Mouse (Mus musculus): Measurements from ENCODE around the gene Rsph6a.

Rsph6a gene

GRCm38 (mm10) chr7:19054047-19054776 is at the start of gene Rsph6a:
Gene Rsph6a (plus strand): TSS chr7:19054690.
- peak; percentile 73 to 87 for DNase-seq

- peak; percentile 41 to 47 for DNase-seq
Measured at GRCm38 (mm10) chr7:19005417-19006121, 48.9 kb upstream of the Rsph6a start.

GRCm38 (mm10) chr7:19006476-19006875 is 48.0 kb upstream of the Rsph6a start:
- DNase-seq, result peak; percentile 90 to 92

- DNase-seq, result no peak
Measured at GRCm38 (mm10) chr7:19007026-19007977, 47.2 kb upstream of the Rsph6a start.

DNA sequence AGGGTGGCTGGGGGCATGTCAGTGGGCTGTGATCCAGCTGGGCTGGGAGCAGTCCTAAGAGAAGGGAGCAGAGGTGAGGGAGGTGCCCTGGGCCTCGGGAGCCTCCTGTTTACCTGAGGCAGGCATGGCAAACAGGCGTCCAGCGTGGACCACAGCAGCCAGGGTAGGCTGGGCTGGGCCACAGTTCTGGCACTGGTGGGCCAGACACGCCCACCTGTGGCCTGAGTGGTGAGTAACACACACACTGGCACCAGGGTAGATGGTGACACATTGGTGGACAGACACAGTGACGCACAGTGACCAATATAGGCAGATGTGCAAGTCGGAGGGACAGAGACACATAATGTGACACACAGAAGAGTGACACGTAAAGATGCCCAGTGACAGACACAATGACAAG is 43.9 kb upstream of the Rsph6a start:
- DNase-seq, result no peak

DNA sequence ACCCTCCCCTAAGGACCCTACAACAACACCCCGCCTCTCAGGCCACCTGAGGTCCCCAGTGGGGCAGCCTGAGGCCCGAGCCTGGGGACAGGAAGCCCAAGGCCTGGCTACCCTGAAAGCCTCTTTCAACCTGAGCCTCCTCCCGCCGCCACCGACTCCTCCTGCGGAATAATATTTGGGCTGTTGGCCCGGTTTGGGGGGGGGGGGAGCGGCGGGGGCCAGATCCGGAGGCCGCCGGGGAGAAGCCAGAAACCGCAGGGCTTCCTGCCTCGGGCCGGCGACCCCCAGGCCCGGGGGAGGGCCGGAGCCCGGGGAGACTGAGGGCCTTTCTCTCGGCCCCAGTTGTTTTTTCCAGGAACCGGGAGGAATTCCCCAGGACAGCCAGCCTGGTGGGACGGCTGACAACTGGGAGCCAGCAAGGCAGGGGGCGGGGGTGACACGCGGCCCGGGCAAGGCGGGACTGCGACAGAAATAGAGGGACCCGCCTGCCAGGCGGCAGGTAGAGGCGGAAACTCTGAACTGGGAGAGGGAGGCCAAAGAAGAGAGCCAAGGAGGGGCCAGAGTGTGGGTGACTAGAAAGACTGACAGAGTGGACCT is 42.4 kb upstream of the Rsph6a start:
- DNase-seq, result no peak

DNA sequence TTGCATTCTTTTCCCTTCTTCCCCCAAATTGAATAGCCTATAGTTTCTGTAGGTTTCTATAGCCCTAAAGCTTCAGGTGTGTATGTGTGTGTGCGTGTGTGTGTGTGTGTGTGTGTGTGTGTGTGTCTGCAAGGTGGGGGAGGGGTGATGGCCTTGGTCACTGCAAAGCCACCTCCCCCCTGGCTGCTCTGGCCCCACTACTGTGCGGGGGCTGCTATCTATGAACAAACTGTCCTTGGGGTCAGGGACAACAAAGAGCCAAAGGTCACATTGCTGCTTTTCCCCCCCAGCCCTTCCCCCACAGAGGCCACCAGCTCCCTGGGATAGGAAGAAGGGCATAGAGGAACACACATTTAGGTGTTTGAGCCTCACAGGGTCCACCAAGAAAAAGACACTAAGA is 41.6 kb upstream of the Rsph6a start:
- DNase-seq, result no peak

DNA sequence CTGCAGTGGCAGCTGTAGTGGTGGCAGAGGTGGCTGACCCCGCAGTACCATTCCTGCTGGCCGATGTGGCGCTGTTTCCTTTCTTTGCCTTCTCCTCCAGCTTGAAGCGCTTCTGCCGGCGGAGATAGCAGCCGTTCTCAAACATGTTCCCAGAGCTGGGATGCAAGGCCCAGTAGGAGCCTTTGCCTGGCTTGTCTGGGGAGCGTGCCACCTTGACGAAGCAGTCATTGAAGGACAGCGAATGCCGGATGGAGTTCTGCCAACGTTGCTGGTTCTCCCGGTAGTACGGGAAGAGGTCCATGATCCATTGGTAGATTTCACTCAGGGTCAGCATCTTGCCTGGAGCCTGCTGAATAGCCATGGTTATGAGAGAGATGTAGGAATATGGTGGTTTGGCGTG is 40.0 kb upstream of the Rsph6a start:
- DNase-seq, result no peak

GRCm38 (mm10) chr7:19016042-19016441 is 38.4 kb upstream of the Rsph6a start:
- DNase-seq, result no peak

DNA sequence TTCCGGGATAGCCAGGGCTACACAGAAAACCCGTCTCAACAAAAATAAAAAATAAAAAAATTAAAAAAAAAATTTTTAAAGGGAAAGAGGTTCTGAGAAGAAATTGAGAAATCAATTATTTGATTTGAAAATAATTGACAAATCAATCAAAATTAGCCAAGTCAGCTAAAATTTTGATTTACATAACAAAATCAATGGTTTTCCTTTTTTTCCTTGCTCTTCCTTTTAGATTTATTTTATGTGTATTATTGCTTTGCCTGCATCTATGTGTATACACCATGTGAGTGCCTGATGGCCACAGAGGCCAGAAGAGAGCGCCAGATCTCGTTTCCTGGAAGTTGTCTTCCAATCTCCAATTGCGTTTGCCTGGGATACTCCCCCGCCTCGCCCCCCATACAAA is 36.6 kb upstream of the Rsph6a start:
- no peak for DNase-seq

DNA sequence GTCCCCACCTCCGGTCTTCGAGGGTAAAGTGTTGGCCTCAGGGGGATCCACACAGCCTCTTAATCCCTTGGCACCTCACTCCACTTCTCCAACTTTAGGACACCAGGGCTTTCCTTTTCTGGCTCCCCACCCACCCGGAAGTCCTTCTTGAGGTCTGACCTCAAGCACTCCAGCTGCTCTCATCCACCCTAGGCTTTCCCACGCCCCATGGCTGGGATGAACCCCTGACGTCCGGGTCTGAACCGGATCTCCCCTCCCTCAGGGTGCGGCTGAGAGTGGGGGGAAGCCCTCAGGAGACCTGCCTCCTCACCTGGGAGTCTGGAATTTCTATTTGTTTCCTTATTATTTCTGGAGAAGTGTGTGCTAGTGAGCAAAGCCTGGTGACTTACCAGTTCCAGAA is 33.4 kb upstream of the Rsph6a start:
- DNase-seq, result no peak

- peak in 1 of 2 experiments; percentile 47 for DNase-seq
Measured at GRCm38 (mm10) chr7:19022189-19022958, 32.1 kb upstream of the Rsph6a start.

DNA sequence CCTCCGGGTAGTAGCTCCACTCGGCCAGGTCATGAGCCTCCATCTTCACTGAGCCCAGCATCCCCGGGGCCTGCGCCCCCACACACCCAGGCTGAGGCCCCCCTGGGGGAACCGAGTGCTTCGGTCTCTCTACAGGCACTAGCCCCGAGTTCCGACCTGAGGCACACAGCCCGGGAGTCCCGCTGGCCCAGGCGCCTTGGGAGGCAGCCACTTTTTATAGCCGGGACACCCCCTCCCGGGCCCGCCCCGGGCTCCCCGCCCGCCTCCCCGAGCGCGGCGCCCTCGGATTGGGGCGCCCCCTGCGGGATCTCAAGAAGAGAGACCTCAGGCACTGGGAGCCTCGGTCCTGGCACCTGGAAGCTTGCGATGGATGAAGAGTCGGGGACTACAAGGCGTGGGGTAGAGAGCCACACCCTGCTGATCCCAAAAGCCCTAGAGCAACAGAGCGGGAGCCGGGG is 31.1 kb upstream of the Rsph6a start, which contains the start of gene Foxa3:
Gene Foxa3 (minus strand): TSS at position 182 of the 458 bp plus-strand sequence.
- DNase-seq, result peak; percentile 45 to 56

DNA sequence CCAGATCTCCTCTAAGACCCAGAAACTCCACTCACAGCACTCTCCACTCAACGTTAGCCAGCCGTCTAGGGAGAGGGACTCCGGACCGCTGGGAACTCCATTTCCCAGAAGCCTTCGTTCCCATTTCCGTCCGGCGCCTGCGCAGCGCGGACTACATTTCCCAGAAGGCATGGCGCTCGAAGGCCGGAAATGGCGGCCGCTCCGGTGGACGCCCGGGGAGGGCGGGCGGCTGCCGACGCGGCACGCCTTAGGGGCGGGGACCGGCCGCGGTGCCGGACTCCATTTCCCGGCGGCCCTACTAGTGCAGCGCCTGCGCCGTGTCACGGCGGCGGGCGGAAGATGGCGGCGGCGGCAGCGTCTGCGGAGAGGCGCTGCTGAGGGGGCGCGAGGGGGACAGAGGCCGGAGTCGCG is 30.4 kb upstream of the Rsph6a start, which contains the start of gene Sympk:
Gene Sympk (plus strand): TSS at position 282 of the 411 bp plus-strand sequence.
- DNase-seq, result peak; percentile 94 to 96

GRCm38 (mm10) chr7:19024581-19025255 is 29.8 kb upstream of the Rsph6a start:
- DNase-seq, result peak; percentile 63 to 68

DNA sequence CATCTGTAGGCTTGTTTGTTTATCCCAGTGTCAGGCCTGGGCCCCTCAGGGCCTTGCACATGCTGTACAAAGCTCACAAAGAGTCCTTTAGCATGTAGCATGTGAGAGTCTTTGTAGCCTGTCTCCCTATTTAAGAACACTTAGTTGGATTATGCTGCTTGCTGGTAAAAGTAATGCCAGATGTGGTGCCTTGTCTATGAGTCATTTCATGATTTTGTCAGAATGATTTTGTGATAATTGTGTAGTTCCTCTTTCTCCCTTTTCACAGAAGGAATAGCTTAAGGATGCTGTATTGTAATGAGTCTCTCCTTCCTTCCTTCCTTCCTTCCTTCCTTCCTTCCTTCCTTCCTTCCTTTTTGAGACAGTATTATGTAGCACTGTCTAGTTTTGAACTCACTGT is 26.4 kb upstream of the Rsph6a start:
- DNase-seq, result no peak

DNA sequence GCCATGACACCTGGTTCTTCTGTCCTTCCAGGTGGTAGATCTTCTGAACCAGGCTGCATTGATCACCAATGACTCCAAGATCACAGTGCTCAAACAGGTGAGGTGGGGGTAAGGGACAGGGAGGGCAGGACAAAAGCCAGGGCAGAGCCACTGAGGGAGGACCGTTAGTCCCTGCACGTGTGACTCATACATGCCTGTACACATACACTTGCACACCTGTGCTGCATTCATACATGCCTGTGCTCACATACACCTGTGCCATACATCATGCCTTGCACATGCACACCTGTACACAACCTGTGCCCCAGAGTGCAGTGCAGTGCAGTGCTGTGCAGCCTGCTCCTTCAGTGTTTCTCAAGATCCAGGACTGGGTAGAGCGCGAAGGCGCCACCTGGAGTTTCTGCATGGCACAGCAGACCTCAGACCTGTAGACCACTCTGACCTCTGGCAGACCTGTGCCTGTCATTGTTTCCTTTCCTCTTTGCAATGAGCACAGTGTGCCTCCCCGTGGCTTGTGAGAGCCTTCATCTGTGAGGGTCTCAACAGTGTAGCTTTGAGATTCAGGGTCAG is 25.3 kb upstream of the Rsph6a start:
- peak; percentile 67 to 77 for DNase-seq

DNA sequence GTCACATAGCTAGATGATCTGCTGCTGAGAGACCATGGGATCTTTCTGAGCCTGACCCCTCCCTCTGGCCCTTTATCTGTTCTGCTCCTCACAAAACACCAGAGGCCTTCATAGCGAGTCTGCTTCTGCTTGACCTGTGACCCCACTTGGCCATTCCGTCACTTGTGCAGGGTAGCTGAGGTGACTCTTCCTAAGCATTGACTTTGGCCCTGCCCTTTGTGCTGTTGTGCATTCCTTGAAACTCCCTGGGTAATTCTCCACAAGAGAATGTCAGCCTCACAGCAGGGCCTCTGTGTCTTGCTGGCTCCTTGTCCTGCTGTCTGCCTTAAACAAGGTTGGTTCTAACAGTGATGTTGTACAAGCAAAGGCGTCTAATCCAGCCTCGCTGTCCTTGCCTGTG is 22.8 kb upstream of the Rsph6a start:
- no peak for DNase-seq

GRCm38 (mm10) chr7:19044616-19045015 is 9.9 kb upstream of the Rsph6a start:
- DNase-seq, result no peak

DNA sequence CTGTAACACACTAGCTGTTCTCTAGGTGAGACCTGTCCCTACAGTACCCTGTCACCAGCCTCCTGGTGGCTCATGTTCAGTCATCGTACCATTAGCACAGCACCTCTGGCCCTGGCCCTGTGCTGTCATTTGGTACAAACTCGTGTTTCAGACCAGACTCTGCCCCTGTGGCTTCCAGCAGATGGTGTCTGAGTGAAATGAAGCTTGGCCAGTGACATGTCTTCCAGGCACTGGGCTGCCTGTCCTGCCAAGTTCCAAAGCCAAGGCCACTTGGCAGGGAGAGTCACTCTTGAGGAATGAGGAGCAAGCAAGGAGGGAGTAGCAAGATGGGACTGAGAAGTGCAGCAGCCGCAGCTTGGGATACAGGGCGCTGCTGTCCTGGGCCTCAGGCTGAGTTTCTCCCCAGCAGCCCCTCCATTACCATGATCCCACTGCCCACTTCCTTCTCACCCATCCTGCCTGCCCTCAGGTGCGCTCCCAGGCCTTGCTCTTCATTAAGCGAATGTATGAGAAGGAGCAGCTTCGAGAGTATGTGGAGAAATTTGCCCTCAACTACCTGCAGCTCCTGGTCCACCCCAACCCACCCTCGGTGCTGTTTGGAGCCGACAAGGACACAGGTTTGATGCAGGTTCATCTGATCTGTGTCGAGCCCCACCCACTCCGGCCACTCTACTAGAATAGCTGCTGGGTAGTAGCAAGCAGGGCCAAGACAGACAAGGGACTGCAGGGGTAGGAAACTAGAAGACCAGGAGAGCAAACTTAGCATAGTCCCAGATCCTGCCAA is 8.0 kb upstream of the Rsph6a start:
- peak; percentile 88 to 91 for DNase-seq
